Mouse (Mus musculus): ENCODE results near the gene Tbc1d14. TPM values are rescaled to one million over a fixed set of nuclear protein-coding genes. Genes with fewer than 3 reads are reported as not detected.

The Tbc1d14 gene
- polyA plus RNA-seq, 1 experiment: not detected

DNA sequence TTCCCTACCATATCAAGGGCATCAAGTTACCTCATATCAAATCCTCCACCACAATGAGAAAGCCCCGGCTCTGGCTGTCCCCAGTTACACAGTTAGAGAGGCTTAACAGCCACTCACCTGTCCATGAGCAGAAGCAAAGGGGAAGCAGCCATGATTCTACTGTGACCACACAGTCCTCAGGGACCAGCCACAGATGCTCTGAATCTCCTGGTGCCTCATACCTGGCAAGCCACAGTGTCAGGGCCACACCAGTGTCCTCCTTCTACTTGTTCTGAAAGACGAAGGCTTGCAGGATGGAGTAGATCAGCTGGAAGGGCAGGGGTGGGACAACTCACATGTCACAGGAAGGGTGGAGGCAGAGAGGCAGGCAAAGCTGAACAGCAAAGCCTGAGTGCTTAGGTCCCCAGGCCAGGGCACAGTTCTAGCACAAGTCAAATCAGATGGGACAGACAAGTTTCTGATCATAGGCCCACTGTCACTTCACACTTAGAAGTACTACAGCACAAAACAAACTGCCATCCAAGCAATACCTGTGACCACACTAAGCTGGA, 39.9 kb downstream of the Tbc1d14 start:
- WGBS: 92% methylated on average over 2 of the region's 2 CpGs
- H3K4me1 ChIP-seq (ENCODE audit: control insufficient read depth, insufficient read depth, low read length): peaks cover 5% of the 10 kb centered on the region; the same call in 1 of the 2 replicates
- no peak overlapping the region for H3K27ac ChIP-seq (ENCODE audit: insufficient read depth, low read depth, low read length)
- TF ChIP-seq POLR2A (IDR thresholded peaks at IDR 0.05; ENCODE audit: insufficient read depth, low read depth, low read length): no peak
- TF ChIP-seq CTCF (IDR thresholded peaks at IDR 0.05; ENCODE audit: insufficient read depth, low read depth, low read length): no peak
- H3K4me3 ChIP-seq (ENCODE audit: insufficient read depth, low read depth, low read length): no peak overlapping the region

DNA sequence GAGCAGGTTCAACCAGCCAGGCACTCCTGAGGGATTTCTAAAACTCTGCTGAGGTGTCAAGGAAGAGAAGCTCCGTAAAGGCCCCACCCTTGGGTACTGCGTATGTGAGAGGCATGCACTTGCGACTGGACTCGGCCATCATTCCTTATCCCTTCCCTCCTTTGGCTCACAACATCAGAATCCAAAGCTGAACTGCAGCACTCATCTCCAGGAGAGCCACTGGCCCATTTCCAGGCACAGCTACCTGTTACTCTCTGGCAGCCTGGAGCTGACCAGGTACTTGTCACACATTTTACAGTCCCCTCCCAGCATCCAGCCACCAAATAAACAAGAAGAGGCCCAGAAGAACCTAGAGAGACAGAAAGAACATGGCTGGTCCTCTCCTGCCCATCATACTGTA, 40.7 kb downstream of the Tbc1d14 start:
- 97% methylated on average over 4 of the region's 4 CpGs for WGBS
- H3K4me1 ChIP-seq (ENCODE audit: control insufficient read depth, insufficient read depth, low read length): peaks cover 2% of the 10 kb centered on the region; the same call in 1 of the 2 replicates
- H3K27ac ChIP-seq (ENCODE audit: insufficient read depth, low read depth, low read length): no peak overlapping the region
- TF ChIP-seq POLR2A (IDR thresholded peaks at IDR 0.05; ENCODE audit: insufficient read depth, low read depth, low read length) (no peak), CTCF (IDR thresholded peaks at IDR 0.05; ENCODE audit: insufficient read depth, low read depth, low read length) (no peak)
- H3K4me3 ChIP-seq (ENCODE audit: insufficient read depth, low read depth, low read length): no peak overlapping the region

DNA sequence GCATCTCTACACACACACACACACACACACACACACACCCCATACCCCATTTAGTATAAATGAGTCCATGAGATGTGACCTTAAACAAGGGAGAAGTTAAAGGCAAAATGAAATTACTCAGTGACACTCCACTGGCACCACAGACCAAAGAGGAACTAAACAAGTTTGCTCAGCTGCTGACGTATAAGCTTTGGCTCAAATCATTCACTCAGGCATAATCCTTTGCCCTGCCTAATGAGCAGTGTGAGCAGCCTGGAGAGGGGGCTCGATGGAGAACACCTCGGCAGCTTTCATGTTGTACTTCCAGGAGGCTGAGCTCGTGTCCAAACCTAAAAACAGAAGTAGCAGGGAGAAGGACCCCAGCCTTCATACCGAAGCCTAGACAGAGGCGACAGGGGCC, 43.8 kb downstream of the Tbc1d14 start:
- H3K27ac ChIP-seq (ENCODE audit: insufficient read depth, low read depth, low read length): no peak overlapping the region
- WGBS: 41% methylated on average over 6 of the region's 6 CpGs
- no peak overlapping the region for H3K4me3 ChIP-seq (ENCODE audit: insufficient read depth, low read depth, low read length)
- H3K4me1 ChIP-seq (ENCODE audit: control insufficient read depth, insufficient read depth, low read length): no peaks in the 10 kb centered on the region
- no peak for TF ChIP-seq POLR2A (IDR thresholded peaks at IDR 0.05; ENCODE audit: insufficient read depth, low read depth, low read length)
- TF ChIP-seq CTCF (IDR thresholded peaks at IDR 0.05; ENCODE audit: insufficient read depth, low read depth, low read length): no peak

DNA sequence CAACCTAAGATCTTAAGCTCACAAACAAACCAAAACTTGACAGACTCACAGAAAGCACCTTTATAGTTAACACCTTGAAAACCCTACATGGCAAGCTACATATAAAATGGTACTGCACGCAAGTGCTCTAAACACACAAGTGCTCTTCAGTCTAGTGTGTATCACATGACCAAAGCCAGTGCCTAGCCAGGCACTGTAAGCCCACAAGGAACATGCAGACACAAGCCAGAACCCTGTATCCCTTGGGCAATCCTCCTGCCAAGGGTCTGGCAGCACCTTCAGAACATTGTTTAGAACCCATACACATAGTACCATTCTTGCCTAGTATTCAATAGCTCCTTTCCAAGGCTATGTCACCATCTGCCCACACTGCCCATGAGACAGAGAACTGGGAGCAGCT, 48.3 kb downstream of the Tbc1d14 start:
- WGBS: 94% methylated on average over 1 of the region's 1 CpGs
- Histone ChIP-seq H3K4me3 (ENCODE audit: insufficient read depth, low read depth, low read length) (no peak overlapping the region), H3K27ac (ENCODE audit: insufficient read depth, low read depth, low read length) (no peak overlapping the region), H3K4me1 (ENCODE audit: control insufficient read depth, insufficient read depth, low read length) (no peaks in the 10 kb centered on the region)
- TF ChIP-seq POLR2A (IDR thresholded peaks at IDR 0.05; ENCODE audit: insufficient read depth, low read depth, low read length) (no peak), CTCF (IDR thresholded peaks at IDR 0.05; ENCODE audit: insufficient read depth, low read depth, low read length) (no peak)

DNA sequence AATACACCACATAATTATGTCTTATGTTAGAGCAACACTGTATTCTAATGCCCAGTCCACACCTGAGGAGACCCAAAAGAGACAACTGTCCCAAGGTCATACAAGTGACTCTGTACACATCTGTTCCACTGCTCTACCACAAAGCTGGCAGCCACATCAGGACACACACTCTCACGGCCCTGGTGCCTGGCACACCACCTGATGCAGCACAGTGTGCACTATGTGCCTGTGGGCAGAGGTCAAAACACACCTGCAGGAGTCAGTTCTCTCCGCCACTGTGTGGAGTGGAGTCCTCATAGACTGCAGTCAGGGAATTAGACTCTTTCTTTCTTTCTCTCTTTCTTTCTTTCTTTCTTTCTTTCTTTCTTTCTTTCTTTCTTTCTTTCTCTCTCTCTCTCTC, 52.1 kb downstream of the Tbc1d14 start:
- 92% methylated on average over 2 of the region's 2 CpGs for WGBS

DNA sequence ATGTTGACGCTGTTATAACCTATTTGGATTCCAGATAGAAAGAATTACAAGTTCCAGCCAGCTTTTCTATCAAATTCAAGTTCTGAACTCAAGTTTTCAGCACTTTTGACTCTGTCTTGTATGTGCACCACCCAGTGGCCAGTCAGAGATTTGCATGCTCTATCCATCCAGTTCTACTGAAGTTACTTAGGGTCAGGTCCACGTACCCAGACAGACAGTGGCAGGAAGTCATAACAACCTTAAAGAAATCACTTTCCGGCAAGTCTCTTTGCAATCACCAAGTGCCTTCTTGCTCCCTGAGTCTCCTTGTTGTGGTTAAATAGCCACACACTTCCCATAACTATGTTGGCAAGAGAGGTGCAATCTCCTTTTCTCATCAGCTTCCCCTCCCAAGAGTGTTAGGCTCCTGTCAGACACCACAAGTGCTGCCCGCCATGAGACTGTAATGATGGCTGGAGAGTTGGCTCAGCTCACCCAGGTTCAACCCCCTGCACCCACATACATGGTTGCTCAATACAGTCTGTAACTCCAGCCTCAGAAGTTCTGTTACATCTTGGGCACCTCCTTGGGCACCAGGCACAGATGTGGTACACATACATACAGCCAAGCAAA, 54.4 kb downstream of the Tbc1d14 start:
- H3K4me1 ChIP-seq (ENCODE audit: control insufficient read depth, insufficient read depth, low read length): no peaks in the 10 kb centered on the region
- no peak overlapping the region for H3K4me3 ChIP-seq (ENCODE audit: insufficient read depth, low read depth, low read length)
- TF ChIP-seq POLR2A (IDR thresholded peaks at IDR 0.05; ENCODE audit: insufficient read depth, low read depth, low read length) (no peak), CTCF (IDR thresholded peaks at IDR 0.05; ENCODE audit: insufficient read depth, low read depth, low read length) (no peak)
- no peak overlapping the region for H3K27ac ChIP-seq (ENCODE audit: insufficient read depth, low read depth, low read length)
- 47% methylated on average over 4 of the region's 4 CpGs for WGBS

More for the DNA sequence above, 52.1 kb downstream of the Tbc1d14 start:
- no peak overlapping the region for H3K27ac ChIP-seq (ENCODE audit: insufficient read depth, low read depth, low read length)
- H3K4me1 ChIP-seq (ENCODE audit: control insufficient read depth, insufficient read depth, low read length): no peaks in the 10 kb centered on the region
- no peak overlapping the region for H3K4me3 ChIP-seq (ENCODE audit: insufficient read depth, low read depth, low read length)
- TF ChIP-seq CTCF (IDR thresholded peaks at IDR 0.05; ENCODE audit: insufficient read depth, low read depth, low read length) (no peak), POLR2A (IDR thresholded peaks at IDR 0.05; ENCODE audit: insufficient read depth, low read depth, low read length) (no peak)

DNA sequence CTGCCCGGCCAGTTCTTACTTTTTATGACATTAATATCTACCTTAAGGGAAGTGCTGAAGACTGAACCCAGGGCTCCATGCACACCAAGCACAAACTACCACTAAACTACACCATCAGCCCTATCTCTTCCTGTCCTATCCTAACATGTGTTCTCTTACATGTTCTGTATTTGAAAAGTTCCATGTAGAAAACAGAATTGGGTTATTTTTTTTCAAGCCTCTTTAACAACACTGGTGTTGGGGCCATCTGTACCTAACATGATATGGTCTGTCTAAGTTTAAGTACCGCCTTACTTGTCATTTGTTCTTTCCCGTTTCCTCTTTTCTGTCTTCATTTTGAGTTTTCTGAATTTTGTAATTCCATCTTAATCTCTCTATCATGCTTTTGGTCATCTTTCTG, 56.7 kb downstream of the Tbc1d14 start:
- Histone ChIP-seq H3K4me3 (ENCODE audit: insufficient read depth, low read depth, low read length) (no peak overlapping the region), H3K4me1 (ENCODE audit: control insufficient read depth, insufficient read depth, low read length) (no peaks in the 10 kb centered on the region), H3K27ac (ENCODE audit: insufficient read depth, low read depth, low read length) (no peak overlapping the region)
- TF ChIP-seq CTCF (IDR thresholded peaks at IDR 0.05; ENCODE audit: insufficient read depth, low read depth, low read length) (no peak), POLR2A (IDR thresholded peaks at IDR 0.05; ENCODE audit: insufficient read depth, low read depth, low read length) (no peak)
- WGBS: 94% methylated on average over 3 of the region's 3 CpGs

DNA sequence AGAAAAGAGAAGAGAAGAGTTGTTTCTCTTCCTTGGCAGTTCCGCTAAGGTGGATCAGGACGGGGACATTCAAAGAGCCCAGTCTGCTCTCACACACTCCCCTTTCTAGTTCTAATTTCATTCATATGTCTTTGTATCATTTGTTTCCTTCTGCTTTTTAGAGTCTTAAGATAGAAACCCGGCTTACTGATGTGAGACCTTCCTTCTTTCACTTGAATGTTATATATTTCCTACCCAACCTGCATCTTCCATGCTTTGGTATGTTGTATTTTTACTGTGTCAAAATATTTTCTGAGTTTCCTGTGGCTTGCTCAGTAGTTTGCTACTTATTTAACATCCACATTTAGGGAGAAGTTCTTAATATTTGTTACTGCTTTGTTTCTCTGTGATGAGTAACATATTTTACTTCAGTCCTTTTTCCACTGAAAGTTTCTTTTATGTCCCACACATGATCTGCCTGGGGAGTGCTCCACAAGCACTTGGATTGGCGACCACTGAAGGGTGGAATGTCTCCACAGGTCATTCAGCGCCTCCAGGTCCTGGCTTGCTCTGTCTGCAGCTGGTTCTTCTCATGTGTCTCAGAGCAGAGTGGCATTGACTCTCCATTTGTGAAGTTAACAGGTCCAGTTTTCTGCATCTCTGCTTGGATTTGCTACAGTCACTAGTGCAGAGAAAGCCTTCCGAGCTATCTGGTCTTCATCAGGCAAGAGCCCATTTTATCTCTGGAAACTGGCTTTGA, 57.5 kb downstream of the Tbc1d14 start:
- 86% methylated on average over 6 of the region's 6 CpGs for WGBS
- no peaks in the 10 kb centered on the region for H3K4me1 ChIP-seq (ENCODE audit: control insufficient read depth, insufficient read depth, low read length)
- no peak overlapping the region for H3K4me3 ChIP-seq (ENCODE audit: insufficient read depth, low read depth, low read length)
- TF ChIP-seq POLR2A (IDR thresholded peaks at IDR 0.05; ENCODE audit: insufficient read depth, low read depth, low read length): no peak
- TF ChIP-seq CTCF (IDR thresholded peaks at IDR 0.05; ENCODE audit: insufficient read depth, low read depth, low read length): no peak
- H3K27ac ChIP-seq (ENCODE audit: insufficient read depth, low read depth, low read length): no peak overlapping the region

DNA sequence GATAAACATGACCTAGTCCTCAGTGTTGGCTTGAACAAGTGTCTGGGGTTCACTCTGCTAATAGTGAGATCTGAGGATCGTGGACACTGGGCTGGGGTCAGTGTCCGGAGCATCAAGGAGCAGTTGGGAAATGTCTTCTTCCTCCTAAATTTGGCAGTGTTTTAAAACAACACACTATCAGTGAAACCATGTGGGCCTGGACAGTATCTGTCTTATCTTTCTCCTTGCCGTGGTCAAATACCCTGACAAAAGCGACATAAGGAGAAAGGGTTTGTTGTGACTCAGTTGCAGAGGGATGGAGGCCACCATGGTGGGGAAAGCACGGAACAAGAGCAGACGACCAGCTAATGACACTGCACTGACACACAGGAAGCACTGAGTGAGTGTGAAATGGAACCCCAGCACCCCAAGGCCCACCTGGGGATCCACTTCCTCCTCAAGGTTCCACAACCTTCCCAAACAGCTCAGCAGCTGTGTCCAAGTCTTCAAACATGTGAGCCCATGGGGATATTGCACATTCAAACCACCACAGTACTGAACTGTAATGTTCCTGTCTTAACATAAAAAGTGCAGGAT, 58.5 kb downstream of the Tbc1d14 start:
- 90% methylated on average over 6 of the region's 6 CpGs for WGBS
- H3K4me1 ChIP-seq (ENCODE audit: control insufficient read depth, insufficient read depth, low read length): peaks cover 2% of the 10 kb centered on the region; the same call in 1 of the 2 replicates
- H3K27ac ChIP-seq (ENCODE audit: insufficient read depth, low read depth, low read length): no peak overlapping the region
- no peak for TF ChIP-seq POLR2A (IDR thresholded peaks at IDR 0.05; ENCODE audit: insufficient read depth, low read depth, low read length)
- TF ChIP-seq CTCF (IDR thresholded peaks at IDR 0.05; ENCODE audit: insufficient read depth, low read depth, low read length): no peak
- H3K4me3 ChIP-seq (ENCODE audit: insufficient read depth, low read depth, low read length): no peak overlapping the region

Measured in olfactory bulb, adult 2 months (tissue).